Mouse (Mus musculus) limb, embryonic 11.5 days (tissue): ENCODE measurements around the gene Gli1. TPM values are rescaled to one million over a fixed set of nuclear protein-coding genes. Genes with fewer than 3 reads are reported as not detected.

Experiments
- ATAC-seq: fragments of 200-750 bp; cut with Nextera tagmentation; 2 replicates; pipeline ENCODE4 v1.8.0; 2017; ENCODE audit warnings: low read depth; ENCODE audit not compliant: insufficient number of reproducible peaks, low FRiP score, low TSS enrichment
- DNase-seq: peaks from one replicate; pipeline ENCODE4 v3.0.0-alpha.2; 2015; ENCODE audit warnings: low spot score
- H3K27ac ChIP-seq: fragments of 300-500 bp; sonication (generic); replicated peaks from 2 replicates; pipeline ENCODE4 v1.5.1; 2014; ENCODE audit warnings: low read depth, mild to moderate bottlenecking, low read length
- H3K27me3 ChIP-seq: fragments of 300-500 bp; sonication (generic); 2 replicates; pipeline ENCODE4 v1.6.1; 2014; ENCODE audit warnings: mild to moderate bottlenecking, low read length, mixed read lengths; ENCODE audit not compliant: control insufficient read depth, insufficient read depth
- H3K36me3 ChIP-seq: fragments of 300-500 bp; sonication (generic); 2 replicates; pipeline ENCODE4 v1.6.1; 2014; ENCODE audit warnings: mild to moderate bottlenecking, low read length, moderate library complexity, mixed read lengths; ENCODE audit not compliant: control insufficient read depth, insufficient read depth
- H3K4me1 ChIP-seq: fragments of 300-500 bp; sonication (generic); 2 replicates; pipeline ENCODE4 v1.6.1; 2014; ENCODE audit warnings: low read length, mixed read lengths; ENCODE audit not compliant: control insufficient read depth, insufficient read depth
- H3K4me2 ChIP-seq: fragments of 300-500 bp; sonication (generic); 2 replicates; pipeline ENCODE4 v1.6.1; 2014; ENCODE audit warnings: low read depth, mild to moderate bottlenecking, moderate library complexity; ENCODE audit not compliant: severe bottlenecking
- H3K4me3 ChIP-seq: fragments of 300-500 bp; sonication (generic); 2 replicates; pipeline ENCODE4 v1.5.1; 2014; ENCODE audit warnings: low read depth, low read length
- H3K9ac ChIP-seq: fragments of 300-500 bp; sonication (generic); 2 replicates; pipeline ENCODE4 v1.6.1; 2014; ENCODE audit warnings: mild to moderate bottlenecking, low read length
- H3K9me3 ChIP-seq: fragments of 300-500 bp; sonication (generic); 2 replicates; pipeline ENCODE4 v1.6.1; 2016; ENCODE audit warnings: low read length; ENCODE audit not compliant: control insufficient read depth
- WGBS: fragments of 180-500 bp; shearing (Covaris S2); extraction: QIAGEN DNeasy Blood & Tissue Kit; methylation state at CpG from one replicate; pipeline ENCODE4 v1.1.7; 2014; 5-methylcytosine and 5-hydroxymethylcytosine counted together
- polyA plus RNA-seq: library from polyadenylated mRNA; unstranded; fragments of >200 nt; fragmentation: Nextera tagmentation; extraction: Ambion mirVana; gene quantifications from 2 replicates; pipeline ENCODE4 v1.2.1, GENCODE M21; 2014

The Gli1 gene
- polyA plus RNA-seq, 1 experiment from 2014 or later: 8.5 TPM

DNA sequence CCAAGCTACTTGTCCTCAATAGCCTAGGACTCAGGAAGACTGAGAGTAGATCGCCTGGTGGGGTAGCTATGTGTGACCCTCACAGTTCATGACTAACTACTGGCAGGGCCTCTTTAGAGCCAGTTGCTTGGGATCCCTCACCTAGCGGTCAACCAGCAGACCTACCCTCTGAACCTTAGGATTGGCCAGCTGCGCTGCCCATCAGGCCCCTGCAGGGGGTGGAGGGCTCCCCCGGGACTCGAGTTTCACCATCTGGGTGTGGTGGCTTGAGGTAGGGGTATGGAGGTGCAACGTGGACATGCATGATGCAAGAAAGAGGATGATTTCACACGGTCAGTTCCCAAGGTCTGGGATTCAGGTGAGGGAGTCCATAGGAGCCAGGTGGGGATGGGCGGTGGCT, 9.9 kb upstream of the Gli1 start:
- WGBS: 63% methylated on average over 8 of the region's 8 CpGs
- ATAC-seq: no peak

DNA sequence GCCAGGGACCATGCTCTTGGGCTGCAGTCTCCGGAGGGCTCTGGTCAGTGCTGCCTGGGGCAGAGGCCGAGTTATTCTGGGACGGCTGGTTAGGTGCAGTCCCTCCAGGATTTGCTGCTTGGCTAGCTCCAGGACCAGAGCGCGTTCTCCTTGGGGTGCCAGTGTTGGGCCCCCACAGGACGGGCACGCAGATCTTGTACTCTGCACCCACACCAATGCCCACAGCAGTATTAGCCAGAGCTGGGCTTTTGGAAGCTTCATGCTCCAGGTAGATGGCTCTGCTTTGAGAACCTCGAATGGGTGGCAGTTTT, 9.5 kb upstream of the Gli1 start:
- DNase-seq (no peak), ATAC-seq (no peak)
- Histone ChIP-seq H3K27ac (no peak overlapping the region), H3K9ac (no peak overlapping the region), H3K4me3 (no peak overlapping the region), H3K9me3 (no peaks in the 10 kb centered on the region), H3K27me3 (no peaks in the 10 kb centered on the region), H3K4me2 (peak overlapping the region; percentile 36; the same call in 1 of the 2 replicates), H3K4me1 (no peaks in the 10 kb centered on the region), H3K36me3 (no peaks in the 10 kb centered on the region)
- WGBS: 76% methylated on average over 8 of the region's 8 CpGs

More for the DNA sequence above, 9.9 kb upstream of the Gli1 start:
- H3K27ac ChIP-seq: no peak overlapping the region
- no peak overlapping the region for H3K9ac ChIP-seq
- no peak for DNase-seq
- no peaks in the 10 kb centered on the region for H3K4me1 ChIP-seq
- no peak overlapping the region for H3K4me2 ChIP-seq
- H3K9me3 ChIP-seq: no peaks in the 10 kb centered on the region
- no peaks in the 10 kb centered on the region for H3K27me3 ChIP-seq
- no peak overlapping the region for H3K4me3 ChIP-seq
- no peaks in the 10 kb centered on the region for H3K36me3 ChIP-seq

DNA sequence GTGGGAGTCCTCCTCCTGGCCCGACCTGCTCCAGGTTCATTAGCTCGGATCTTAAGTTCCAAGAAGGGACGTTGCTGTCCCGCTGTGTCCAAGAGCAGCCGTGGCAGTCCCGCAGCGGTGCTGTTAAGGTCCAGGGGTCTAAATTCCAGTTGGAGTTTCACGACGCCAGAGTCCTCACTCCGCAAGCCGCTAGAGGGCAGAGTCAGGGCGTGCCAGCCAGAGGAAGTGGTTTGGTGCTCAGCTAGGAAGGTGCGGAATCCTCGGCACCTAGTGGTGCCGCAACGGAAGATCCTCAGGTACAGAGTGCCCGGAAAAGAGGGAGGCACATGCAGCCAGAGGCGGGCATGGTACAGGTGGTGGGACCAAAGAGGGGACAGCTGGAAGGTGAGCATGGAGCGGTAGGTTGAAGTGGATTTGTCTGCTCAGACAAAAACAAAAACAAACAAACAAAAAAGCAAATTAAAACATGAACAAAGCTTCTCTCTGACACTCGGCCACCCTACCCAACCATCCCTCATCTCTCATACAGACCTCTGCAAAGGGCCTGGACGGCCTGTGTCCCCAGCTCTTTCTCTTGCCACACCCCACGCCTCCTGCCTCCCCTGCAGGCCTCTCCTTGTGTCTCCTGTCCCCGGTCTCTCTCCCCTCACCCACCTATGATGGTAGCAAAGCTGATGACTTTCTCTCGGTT, 9.0 kb upstream of the Gli1 start:
- Histone ChIP-seq H3K4me2 (peak overlapping the region; percentile 36), H3K4me3 (no peak overlapping the region), H3K27ac (no peak overlapping the region), H3K9ac (peak overlapping the region; percentile 34), H3K36me3 (no peaks in the 10 kb centered on the region), H3K9me3 (no peaks in the 10 kb centered on the region), H3K4me1 (no peaks in the 10 kb centered on the region), H3K27me3 (no peaks in the 10 kb centered on the region)
- ATAC-seq (peak; percentile 65), DNase-seq (peak; percentile 87)
- 12% methylated on average over 24 of the region's 24 CpGs for WGBS

DNA sequence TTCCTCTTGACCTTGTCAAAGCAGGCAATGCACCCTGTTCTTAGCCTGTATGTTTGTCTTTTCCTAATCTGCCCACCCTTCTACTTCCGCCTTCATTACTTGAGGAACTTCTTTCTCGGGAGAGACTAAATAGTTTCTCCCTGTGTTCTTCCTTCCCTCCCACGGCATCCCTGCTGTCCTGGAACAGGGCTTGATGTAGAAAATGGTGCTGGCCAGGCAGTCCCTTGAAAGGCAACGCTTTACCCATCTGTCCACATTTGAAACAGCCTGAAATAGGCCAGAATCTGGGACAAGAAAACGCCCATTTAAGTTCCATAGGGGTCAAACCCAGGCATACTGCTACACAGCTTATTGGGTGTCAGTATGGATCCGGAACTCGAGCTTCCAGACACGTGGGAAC, 8.0 kb upstream of the Gli1 start:
- Histone ChIP-seq H3K9me3 (no peaks in the 10 kb centered on the region), H3K4me3 (no peak overlapping the region), H3K9ac (no peak overlapping the region), H3K4me2 (no peak overlapping the region), H3K27ac (no peak overlapping the region), H3K27me3 (no peaks in the 10 kb centered on the region), H3K4me1 (no peaks in the 10 kb centered on the region), H3K36me3 (no peaks in the 10 kb centered on the region)
- WGBS: 81% methylated on average over 8 of the region's 8 CpGs
- DNase-seq: no peak
- ATAC-seq: no peak

DNA sequence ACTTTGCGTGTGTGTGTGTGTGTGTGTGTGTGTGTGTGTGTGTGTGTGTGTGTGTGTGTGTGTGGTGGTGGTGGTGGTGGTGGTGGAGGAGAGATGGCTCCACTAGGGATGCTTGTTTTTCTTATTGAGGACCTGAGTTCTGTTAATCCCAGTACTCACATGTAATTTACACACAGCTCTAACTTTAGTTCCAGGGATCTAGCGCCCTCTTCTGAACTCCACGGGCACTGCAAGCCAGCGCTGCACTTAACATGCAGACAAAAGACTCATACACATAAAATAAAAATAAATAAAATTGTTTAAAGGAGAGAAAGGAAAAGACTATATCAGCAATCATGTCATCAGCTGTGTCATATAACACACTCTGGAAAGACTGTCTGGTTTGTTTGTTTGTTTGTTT, 7.2 kb upstream of the Gli1 start:
- H3K36me3 ChIP-seq: no peaks in the 10 kb centered on the region
- no peaks in the 10 kb centered on the region for H3K4me1 ChIP-seq
- WGBS: 76% methylated on average over 4 of the region's 4 CpGs
- no peaks in the 10 kb centered on the region for H3K27me3 ChIP-seq
- H3K9me3 ChIP-seq: no peaks in the 10 kb centered on the region
- no peak for DNase-seq
- no peak for ATAC-seq
- no peak overlapping the region for H3K27ac ChIP-seq
- H3K4me2 ChIP-seq: no peak overlapping the region
- H3K9ac ChIP-seq: no peak overlapping the region
- H3K4me3 ChIP-seq: no peak overlapping the region

DNA sequence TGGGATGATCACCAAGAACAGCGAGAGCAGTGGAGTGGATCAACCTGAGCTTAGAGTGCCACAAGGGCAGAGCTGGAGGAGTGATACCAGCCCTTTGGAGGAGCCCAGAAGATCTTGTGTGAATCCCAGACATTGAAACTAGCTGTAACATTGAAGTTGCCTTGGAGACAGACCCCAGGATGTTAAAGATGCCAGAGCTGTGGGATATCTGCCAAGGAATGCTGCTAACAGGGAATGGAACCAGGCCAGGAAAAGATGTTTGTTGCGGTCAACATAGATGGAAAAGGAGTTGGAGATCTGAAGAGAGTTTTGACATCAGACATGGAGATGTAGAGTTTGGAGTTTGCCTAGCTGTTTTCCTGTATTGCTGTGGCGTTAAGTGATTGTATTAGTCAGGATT, 4.4 kb upstream of the Gli1 start:
- Histone ChIP-seq H3K27ac (no peak overlapping the region), H3K9me3 (no peaks in the 10 kb centered on the region), H3K9ac (no peak overlapping the region), H3K4me3 (no peak overlapping the region), H3K27me3 (no peaks in the 10 kb centered on the region), H3K4me2 (no peak overlapping the region), H3K36me3 (no peaks in the 10 kb centered on the region), H3K4me1 (no peaks in the 10 kb centered on the region)
- ATAC-seq: no peak
- DNase-seq: no peak
- 85% methylated on average over 3 of the region's 3 CpGs for WGBS

DNA sequence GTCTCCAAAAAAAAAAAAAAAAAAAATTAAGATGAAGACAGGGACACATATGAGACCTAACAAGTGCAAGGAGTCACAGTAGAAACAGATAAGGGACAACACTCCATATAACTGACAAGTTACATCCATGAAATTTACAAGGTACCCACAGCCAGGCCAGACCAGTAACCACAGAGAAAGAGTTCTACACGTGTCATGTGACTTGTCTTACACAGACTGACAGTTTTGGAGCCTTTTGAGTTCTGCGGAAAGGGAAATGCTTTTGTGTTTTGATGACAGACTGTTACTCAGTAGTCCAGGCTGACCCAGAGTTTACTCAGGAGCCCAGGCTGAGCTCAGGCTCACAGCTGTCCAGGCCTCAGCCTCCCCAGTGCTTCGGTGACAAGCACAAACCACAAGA, 1.3 kb upstream of the Gli1 start:
- no peak for ATAC-seq
- H3K27ac ChIP-seq: no peak overlapping the region
- 71% methylated on average over 3 of the region's 3 CpGs for WGBS
- H3K9ac ChIP-seq: no peak overlapping the region
- H3K4me1 ChIP-seq: 0 out of 2 replicates have a peak, but pooled peaks cover 3% of the 10 kb centered on the region
- no peak overlapping the region for H3K4me3 ChIP-seq
- H3K4me2 ChIP-seq: no peak overlapping the region
- DNase-seq: no peak
- 0 out of 2 replicates have a peak, but pooled peaks cover 2% of the 10 kb centered on the region for H3K27me3 ChIP-seq
- H3K9me3 ChIP-seq: no peaks in the 10 kb centered on the region
- no peaks in the 10 kb centered on the region for H3K36me3 ChIP-seq

DNA sequence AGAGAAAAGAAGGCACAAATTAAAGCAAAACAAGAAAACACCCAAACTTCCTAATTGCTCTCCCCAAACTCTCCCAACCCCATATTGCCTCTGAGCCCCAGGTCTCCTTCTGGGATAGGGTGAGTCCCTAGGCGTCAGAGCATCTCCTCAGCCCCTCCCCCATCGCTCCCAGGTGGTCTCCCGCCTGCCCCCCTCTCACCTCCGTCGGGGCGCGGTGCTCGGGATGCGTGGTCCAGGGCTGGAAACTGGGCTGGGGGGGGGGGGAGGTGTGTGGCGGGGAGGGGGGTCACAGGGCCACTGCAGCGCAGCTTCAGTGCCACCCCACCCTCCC, 449 bp downstream of the Gli1 start:
- 0% methylated on average over 4 of the region's 11 CpGs for WGBS
- Histone ChIP-seq H3K9me3 (no peaks in the 10 kb centered on the region), H3K4me3 (peak overlapping the region; percentile 48), H3K27ac (peak overlapping the region; percentile 82), H3K4me2 (peak overlapping the region; percentile 89), H3K9ac (peak overlapping the region; percentile 70), H3K36me3 (no peaks in the 10 kb centered on the region), H3K4me1 (0 out of 2 replicates have a peak, but pooled peaks cover 3% of the 10 kb centered on the region), H3K27me3 (0 out of 2 replicates have a peak, but pooled peaks cover 2% of the 10 kb centered on the region)
- ATAC-seq: 0 out of 2 replicates have a peak, but pooled peaks have one; percentile 23
- peak; percentile 68 for DNase-seq
